Mouse (Mus musculus): ENCODE measurements around the gene Rpsa. TPM values are rescaled to one million over a fixed set of nuclear protein-coding genes. Genes with fewer than 3 reads are reported as not detected.

The Rpsa gene
- total and polyA plus RNA-seq, 3 experiments = 3,563 to 4,053 (median 3,991) TPM

- Histone ChIP-seq H3K36me3 (replicated peaks in 1 of 2; ENCODE audit: control insufficient read depth in 1 of 2, insufficient read depth in 1 of 2, low read length in 1 of 2) (no peaks in the 10 kb centered on the region), H3K9me3 (replicated peaks; ENCODE audit: low read length) (peaks cover 4% of the 10 kb centered on the region), H3K4me2 (ENCODE audit: insufficient read depth, low read depth, poor library complexity, severe bottlenecking) (no peak overlapping the region), H3K4me1 (ENCODE audit: control insufficient read depth in 1 of 2, insufficient read depth in 2 of 2) (no peaks in the 10 kb centered on the region), H3K9ac (ENCODE audit: insufficient read depth, low read depth) (no peak overlapping the region), H3K4me3 (replicated peaks in 1 of 3; ENCODE audit: low read depth in 2 of 3, low read length in 2 of 3, poor library complexity in 1 of 3) (no peak overlapping the region), H3K27me3 (replicated peaks) (peaks cover 43% of the 10 kb centered on the region), H3K27ac (ENCODE audit: insufficient read depth, low read depth) (no peak overlapping the region), H3K79me2 (replicated peaks; ENCODE audit: control insufficient read depth, extremely low read depth, insufficient read depth, poor library complexity, severe bottlenecking) (no peaks in the 10 kb centered on the region)
- TF ChIP-seq CTCF (conservative IDR thresholded peaks at IDR 0.05 in 1 of 2, IDR thresholded peaks at IDR 0.05 in 1 of 2; ENCODE audit: low read depth in 2 of 2, low read length in 2 of 2) = peak in 1 of 2 experiments; percentile 32; a peak in 2 of 4 replicates
- TF ChIP-seq CHD2 (IDR thresholded peaks at IDR 0.05; ENCODE audit: low read length) = no peak
- TF ChIP-seq RAD21 (IDR thresholded peaks at IDR 0.05; ENCODE audit: low read depth, low read length) = no peak
- in situ Hi-C loops (cut with MboI; ENCODE audit: low pct_ligation_motif_present, low pct_unique_long_range_greater_than_20kb, low sequenced_read_pairs) = no loop called here
- no peak for DNase-seq (ENCODE audit: extremely low read depth)
- dilution Hi-C loops (cut with MboI; ENCODE audit: extremely low pct_ligation_motif_present, extremely low pct_unique_long_range_greater_than_20kb, low sequenced_read_pairs) = no loop called here
These were observed 46.9 kb upstream of the Rpsa start for GRCm38 (mm10) chr9:120080546-120081108.

- Histone ChIP-seq H3K27me3 (replicated peaks) (peaks cover 47% of the 10 kb centered on the region), H3K79me2 (replicated peaks; ENCODE audit: control insufficient read depth, extremely low read depth, insufficient read depth, poor library complexity, severe bottlenecking) (no peaks in the 10 kb centered on the region), H3K9ac (ENCODE audit: insufficient read depth, low read depth) (no peak overlapping the region), H3K4me2 (ENCODE audit: insufficient read depth, low read depth, poor library complexity, severe bottlenecking) (no peak overlapping the region), H3K36me3 (replicated peaks in 1 of 2; ENCODE audit: control insufficient read depth in 1 of 2, insufficient read depth in 1 of 2, low read length in 1 of 2) (no peaks in the 10 kb centered on the region), H3K9me3 (replicated peaks; ENCODE audit: low read length) (peaks cover 4% of the 10 kb centered on the region), H3K4me1 (ENCODE audit: control insufficient read depth in 1 of 2, insufficient read depth in 2 of 2) (no peaks in the 10 kb centered on the region), H3K27ac (ENCODE audit: insufficient read depth, low read depth) (no peak overlapping the region), H3K4me3 (replicated peaks in 1 of 3; ENCODE audit: low read depth in 2 of 3, low read length in 2 of 3, poor library complexity in 1 of 3) (no peak overlapping the region)
- in situ Hi-C loops (cut with MboI; ENCODE audit: low pct_ligation_motif_present, low pct_unique_long_range_greater_than_20kb, low sequenced_read_pairs) (no loop called here), dilution Hi-C loops (cut with MboI; ENCODE audit: extremely low pct_ligation_motif_present, extremely low pct_unique_long_range_greater_than_20kb, low sequenced_read_pairs) (no loop called here)
- TF ChIP-seq RAD21 (IDR thresholded peaks at IDR 0.05; ENCODE audit: low read depth, low read length) (peak; percentile 14), SMC3 (IDR thresholded peaks at IDR 0.05; ENCODE audit: low read depth, low read length) (peak; percentile 14), CTCF (conservative IDR thresholded peaks at IDR 0.05 in 1 of 2, IDR thresholded peaks at IDR 0.05 in 1 of 2; ENCODE audit: low read depth in 2 of 2, low read length in 2 of 2) (peak; percentile 7 to 49; a peak in 3 of 4 replicates), ZC3H11A (IDR thresholded peaks at IDR 0.05; ENCODE audit: low read depth, low read length) (no peak)
- DNase-seq (ENCODE audit: extremely low read depth) = peak; percentile 22
These were observed 46.2 kb upstream of the Rpsa start for GRCm38 (mm10) chr9:120081247-120081646.

GRCm38 (mm10) chr9:120081967-120082366 is 45.5 kb upstream of the Rpsa start:
- no peak overlapping the region for H3K27ac ChIP-seq (ENCODE audit: insufficient read depth, low read depth)
- TF ChIP-seq MYC (IDR thresholded peaks at IDR 0.05; ENCODE audit: low read depth, low read length) = no peak
- TF ChIP-seq UBTF (IDR thresholded peaks at IDR 0.05; ENCODE audit: low read depth, low read length) = no peak
- TF ChIP-seq MAX (IDR thresholded peaks at IDR 0.05; ENCODE audit: low read length) = no peak
- TF ChIP-seq KAT2A (IDR thresholded peaks at IDR 0.05; ENCODE audit: insufficient replicate concordance, low read length) = no peak
- no peak for TF ChIP-seq JUND (conservative IDR thresholded peaks at IDR 0.05; ENCODE audit: low read depth, low read length)
- no peak for TF ChIP-seq MAFK (IDR thresholded peaks at IDR 0.05; ENCODE audit: insufficient replicate concordance, low read length)
- no peak for TF ChIP-seq NELFE (IDR thresholded peaks at IDR 0.05; ENCODE audit: low read depth, low read length)
- no peak for TF ChIP-seq BHLHE40 (IDR thresholded peaks at IDR 0.05; ENCODE audit: low read depth, low read length)
- TF ChIP-seq TBP (conservative IDR thresholded peaks at IDR 0.05; ENCODE audit: low read depth, low read length) = no peak
- TF ChIP-seq TCF12 (IDR thresholded peaks at IDR 0.05; ENCODE audit: low read depth, low read length) = no peak
- TF ChIP-seq ZKSCAN1 (IDR thresholded peaks at IDR 0.05; ENCODE audit: borderline replicate concordance, low read depth, low read length) = no peak
- no peak for TF ChIP-seq ETS1 (conservative IDR thresholded peaks at IDR 0.05; ENCODE audit: low read depth, low read length)
- TF ChIP-seq JUN (IDR thresholded peaks at IDR 0.05; ENCODE audit: insufficient read depth, low read depth, low read length) = no peak
- no peak for TF ChIP-seq GABPA (IDR thresholded peaks at IDR 0.05; ENCODE audit: insufficient replicate concordance, low read depth, low read length)
- no peak for TF ChIP-seq PAX5 (IDR thresholded peaks at IDR 0.05; ENCODE audit: low read length)
- in situ Hi-C loops (cut with MboI; ENCODE audit: low pct_ligation_motif_present, low pct_unique_long_range_greater_than_20kb, low sequenced_read_pairs) = no loop called here
- no peaks in the 10 kb centered on the region for H3K4me1 ChIP-seq (ENCODE audit: control insufficient read depth in 1 of 2, insufficient read depth in 2 of 2)
- dilution Hi-C loops (cut with MboI; ENCODE audit: extremely low pct_ligation_motif_present, extremely low pct_unique_long_range_greater_than_20kb, low sequenced_read_pairs) = no loop called here
- peaks cover 5% of the 10 kb centered on the region for H3K9me3 ChIP-seq (replicated peaks; ENCODE audit: low read length)
- no peak overlapping the region for H3K4me2 ChIP-seq (ENCODE audit: insufficient read depth, low read depth, poor library complexity, severe bottlenecking)
- peaks cover 46% of the 10 kb centered on the region for H3K27me3 ChIP-seq (replicated peaks)
- no peak overlapping the region for H3K9ac ChIP-seq (ENCODE audit: insufficient read depth, low read depth)
- DNase-seq (ENCODE audit: extremely low read depth) = no peak
- no peak overlapping the region for H3K4me3 ChIP-seq (replicated peaks in 1 of 3; ENCODE audit: low read depth in 2 of 3, low read length in 2 of 3, poor library complexity in 1 of 3)
- no peaks in the 10 kb centered on the region for H3K79me2 ChIP-seq (replicated peaks; ENCODE audit: control insufficient read depth, extremely low read depth, insufficient read depth, poor library complexity, severe bottlenecking)
- no peaks in the 10 kb centered on the region for H3K36me3 ChIP-seq (replicated peaks in 1 of 2; ENCODE audit: control insufficient read depth in 1 of 2, insufficient read depth in 1 of 2, low read length in 1 of 2)
